In genomic region chr5:74092481-74092832, GRCm38 (mm10) we compare ENCODE assay signal across 8 mouse cellular contexts. TPM values are rescaled to one million over a fixed set of nuclear protein-coding genes. Genes with fewer than 3 reads are reported as not detected.
A peak's percentile ranks its signal among the peaks of the same experiment; 100 is the strongest.
DNase-seq lines count a peak whose midpoint lies in the region; ATAC-seq and TF ChIP-seq lines count a peak whose summit lies in the region.

No protein-coding gene starts in this region.

- intact Hi-C loops in heart, postnatal 36 days (cut with DNase I): loop anchor here (1.0 to 10.0 kb wide), 3 partner anchors 24 to 238 kb away; partner anchors contain the start of gene Usp46

- 46% methylated on average over 4 of the region's 4 CpGs for WGBS in heart, embryonic 11.5 days (ENCODE audit: insufficient replicate concordance)
- 41% methylated on average over 4 of the region's 4 CpGs for whole genome bisulfite sequencing in forebrain, embryonic 15.5 days
- 42% methylated on average over 4 of the region's 4 CpGs for whole genome bisulfite sequencing in liver, postnatal 0 days (ENCODE audit: insufficient replicate concordance)

- DNase-seq in heart, postnatal 36 days: no peak
- no peak for DNase-seq in liver, postnatal 0 days
- DNase-seq in B cell, adult 2 months: no peak
- no peak for DNase-seq in adrenal gland, postnatal 36 days
- no peak for DNase-seq in right cerebral cortex, postnatal 36 days (ENCODE audit: low spot score in 2 of 2)

- H3K4me3 ChIP-seq in heart, embryonic 11.5 days (ENCODE audit: low read depth, low read length): peak overlapping the region; percentile 95
- peak overlapping the region; percentile 63 for H3K4me3 ChIP-seq in ES-Bruce4 (ENCODE audit: low read depth, low read length)
- H3K4me3 ChIP-seq in forebrain, embryonic 15.5 days: peak overlapping the region; percentile 88
- H3K4me3 ChIP-seq in liver, postnatal 0 days (ENCODE audit: low read depth, low read length): peak overlapping the region; percentile 57

- H3K9ac ChIP-seq in heart, embryonic 11.5 days (ENCODE audit: low read depth, low read length): peak overlapping the region; percentile 67
- H3K9ac ChIP-seq in ES-Bruce4 (ENCODE audit: low read depth, poor library complexity, severe bottlenecking): 0 out of 2 replicates have a peak overlapping the region, but pooled peaks have one; percentile 26
- 0 out of 2 replicates have a peak overlapping the region, but pooled peaks have one; percentile 39 for H3K9ac ChIP-seq in forebrain, embryonic 15.5 days (replicated peaks)
- 0 out of 2 replicates have a peak overlapping the region, but pooled peaks have one; percentile 42 for H3K9ac ChIP-seq in liver, postnatal 0 days (replicated peaks)

- no peak for TF ChIP-seq EP300 in ES-Bruce4 (IDR thresholded peaks at IDR 0.05; ENCODE audit: insufficient read depth, low read depth, low read length)
- no peak for TF ChIP-seq EP300 in liver, postnatal 0 days (IDR thresholded peaks at IDR 0.05; ENCODE audit: low read depth)

- no peaks in the 10 kb centered on the region for H3K9me3 ChIP-seq in heart, embryonic 11.5 days (replicated peaks; ENCODE audit: control insufficient read depth, low read length)
- H3K9me3 ChIP-seq in ES-Bruce4 (replicated peaks; ENCODE audit: control insufficient read depth, insufficient read depth, low read length, poor library complexity, severe bottlenecking): no peaks in the 10 kb centered on the region
- H3K9me3 ChIP-seq in forebrain, embryonic 15.5 days: no peaks in the 10 kb centered on the region
- H3K9me3 ChIP-seq in liver, postnatal 0 days (ENCODE audit: low read length): no peaks in the 10 kb centered on the region

- no peak for ATAC-seq in heart, embryonic 11.5 days (replicated peaks; ENCODE audit: insufficient number of reproducible peaks, low FRiP score, low TSS enrichment)
- ATAC-seq in forebrain, embryonic 15.5 days (replicated peaks): no peak
- ATAC-seq in liver, postnatal 0 days: peak; percentile 5

- no peaks in the 10 kb centered on the region for H3K27me3 ChIP-seq in heart, embryonic 11.5 days (ENCODE audit: control insufficient read depth, insufficient read depth, low read length)
- H3K27me3 ChIP-seq in ES-Bruce4 (ENCODE audit: control insufficient read depth, insufficient read depth, low read length, poor library complexity, severe bottlenecking): no peaks in the 10 kb centered on the region
- no peaks in the 10 kb centered on the region for H3K27me3 ChIP-seq in forebrain, embryonic 15.5 days
- H3K27me3 ChIP-seq in liver, postnatal 0 days (ENCODE audit: insufficient read depth, low read length): no peaks in the 10 kb centered on the region

- TF ChIP-seq CTCF in ES-Bruce4 (IDR thresholded peaks at IDR 0.05; ENCODE audit: low read depth, low read length): no peak
- no peak for TF ChIP-seq CTCF in liver, postnatal 0 days (IDR thresholded peaks at IDR 0.05; ENCODE audit: low read depth)

- TF ChIP-seq POLR2A in ES-Bruce4 (IDR thresholded peaks at IDR 0.05; ENCODE audit: insufficient read depth, low read length): no peak

- peaks cover 12% of the 10 kb centered on the region for H3K36me3 ChIP-seq in heart, embryonic 11.5 days (ENCODE audit: control insufficient read depth, insufficient read depth, low read length)
- H3K36me3 ChIP-seq in ES-Bruce4 (ENCODE audit: control insufficient read depth, insufficient read depth, low read length, poor library complexity, severe bottlenecking): peaks cover 37% of the 10 kb centered on the region
- peaks cover 5% of the 10 kb centered on the region; the same call in 1 of the 2 replicates for H3K36me3 ChIP-seq in forebrain, embryonic 15.5 days
- no peaks in the 10 kb centered on the region; the same call in 1 of the 2 replicates for H3K36me3 ChIP-seq in liver, postnatal 0 days (replicated peaks; ENCODE audit: insufficient read depth, low read length)

- no peak overlapping the region for H3K27ac ChIP-seq in heart, embryonic 11.5 days (ENCODE audit: low read depth, low read length)
- peak overlapping the region; percentile 79 for H3K27ac ChIP-seq in ES-Bruce4 (ENCODE audit: insufficient read depth, low read length)
- H3K27ac ChIP-seq in forebrain, embryonic 15.5 days (replicated peaks): peak overlapping the region; percentile 27; the same call in 1 of the 2 replicates
- H3K27ac ChIP-seq in liver, postnatal 0 days (ENCODE audit: low read depth): peak overlapping the region; percentile 73

- H3K4me1 ChIP-seq in heart, embryonic 11.5 days (ENCODE audit: control insufficient read depth, insufficient read depth, low read length): peaks cover 7% of the 10 kb centered on the region
- H3K4me1 ChIP-seq in ES-Bruce4 (ENCODE audit: control insufficient read depth, insufficient read depth, low read length): peaks cover 1% of the 10 kb centered on the region
- peaks cover 15% of the 10 kb centered on the region for H3K4me1 ChIP-seq in forebrain, embryonic 15.5 days
- peaks cover 6% of the 10 kb centered on the region; the same call in 1 of the 2 replicates for H3K4me1 ChIP-seq in liver, postnatal 0 days (ENCODE audit: insufficient read depth)

- peak overlapping the region; percentile 89 for H3K4me2 ChIP-seq in heart, embryonic 11.5 days
- H3K4me2 ChIP-seq in forebrain, embryonic 15.5 days (replicated peaks): peak overlapping the region; percentile 61
- H3K4me2 ChIP-seq in liver, postnatal 0 days (ENCODE audit: low read depth, low read length): peak overlapping the region; percentile 66

RNA-seq across cellular contexts. Expression of gene Usp46, which starts 24.2 kb away (rescaled TPM):
- 36.8 and 41.5 TPM in 2 replicates for polyA plus RNA-seq in heart, embryonic 11.5 days (2014; fragmentation: Nextera tagmentation; extraction: Ambion mirVana)
- total RNA-seq in heart, postnatal 36 days (2021): 10 to 100 TPM; 35.1 TPM
- 46.3 and 52.4 TPM in 2 replicates for polyA plus RNA-seq in ES-Bruce4 (2011; ENCODE audit: insufficient read depth, insufficient read length, low read depth, missing spikeins)
- polyA plus RNA-seq in forebrain, embryonic 15.5 days (2015; fragmentation: Nextera tagmentation; extraction: Ambion mirVana): 28.0 and 29.0 TPM in 2 replicates
- 10.1 and 12.6 TPM in 2 replicates for polyA plus RNA-seq in liver, postnatal 0 days (2015; fragmentation: Nextera tagmentation; extraction: Ambion mirVana)
- total RNA-seq in adrenal gland, postnatal 36 days (2021): 10 to 100 TPM; 31.6 to 39.7 TPM
